Mouse (Mus musculus): ENCODE measurements around the gene Wnt1.

The Wnt1 gene

GRCm38 (mm10) chr15:98778191-98778770 lies 11.4 kb upstream of the Wnt1 start:
- no peak for DNase-seq (ENCODE audit: low spot score)

- DNase-seq (ENCODE audit: low spot score), result no peak
Observed at GRCm38 (mm10) chr15:98778806-98779205, 10.9 kb upstream of the Wnt1 start.

GRCm38 (mm10) chr15:98780075-98780474 lies 9.6 kb upstream of the Wnt1 start:
- no peak for DNase-seq (ENCODE audit: low spot score)

GRCm38 (mm10) chr15:98780573-98780972 lies 9.1 kb upstream of the Wnt1 start:
- no peak for DNase-seq (ENCODE audit: low spot score)

GRCm38 (mm10) chr15:98781166-98781565 lies 8.5 kb upstream of the Wnt1 start:
- no peak for DNase-seq (ENCODE audit: low spot score)

GRCm38 (mm10) chr15:98785744-98786143 lies 3.9 kb upstream of the Wnt1 start:
- DNase-seq (ENCODE audit: low spot score), result no peak

- DNase-seq (ENCODE audit: low spot score), result no peak
Observed at GRCm38 (mm10) chr15:98787930-98788329, 1.7 kb upstream of the Wnt1 start.

GRCm38 (mm10) chr15:98788972-98789660 lies 541 bp upstream of the Wnt1 start:
- DNase-seq (ENCODE audit: low spot score), result no peak

- no peak for DNase-seq (ENCODE audit: low spot score)
Observed at GRCm38 (mm10) chr15:98790761-98791160, 1.1 kb downstream of the Wnt1 start.

- no peak for DNase-seq (ENCODE audit: low spot score)
Observed at GRCm38 (mm10) chr15:98791221-98791620, 1.6 kb downstream of the Wnt1 start.

- DNase-seq (ENCODE audit: low spot score), result no peak
Observed at GRCm38 (mm10) chr15:98791771-98792170, 2.1 kb downstream of the Wnt1 start.

- no peak for DNase-seq (ENCODE audit: low spot score)
Observed at GRCm38 (mm10) chr15:98792233-98793020, 2.8 kb downstream of the Wnt1 start.

- DNase-seq (ENCODE audit: low spot score), result no peak
Observed at GRCm38 (mm10) chr15:98793141-98793698, 3.6 kb downstream of the Wnt1 start.

GRCm38 (mm10) chr15:98796803-98797595 lies 7.3 kb downstream of the Wnt1 start:
- no peak for DNase-seq (ENCODE audit: low spot score)

- DNase-seq (ENCODE audit: low spot score), result no peak
Observed at GRCm38 (mm10) chr15:98797835-98798492, 8.3 kb downstream of the Wnt1 start.

GRCm38 (mm10) chr15:98798903-98799302 lies 9.2 kb downstream of the Wnt1 start:
- no peak for DNase-seq (ENCODE audit: low spot score)

GRCm38 (mm10) chr15:98799396-98799795 lies 9.7 kb downstream of the Wnt1 start:
- DNase-seq (ENCODE audit: low spot score), result no peak

GRCm38 (mm10) chr15:98802926-98803325 lies 13.3 kb downstream of the Wnt1 start:
- DNase-seq (ENCODE audit: low spot score), result no peak

GRCm38 (mm10) chr15:98804054-98804453 lies 14.4 kb downstream of the Wnt1 start:
- DNase-seq (ENCODE audit: low spot score), result no peak

- no peak for DNase-seq (ENCODE audit: low spot score)
Observed at GRCm38 (mm10) chr15:98805324-98806040, 15.8 kb downstream of the Wnt1 start.

Data from urinary bladder, postnatal 10 days (tissue).